Mouse (Mus musculus) thymus, adult 2 months (tissue): ENCODE results near the gene Kcnj11. TPM values are rescaled to one million over a fixed set of nuclear protein-coding genes. Genes with fewer than 3 reads are reported as not detected.

Experiments used
- DNase-seq: peaks from one replicate; pipeline ENCODE4 v3.0.0; 2021
- H3K27ac ChIP-seq: fragments of 200-500 bp; 2 replicates; pipeline ENCODE4 v1.5.1; 2012; ENCODE audit warnings: low read length, control low read depth; ENCODE audit not compliant: control insufficient read depth, insufficient read depth
- H3K27me3 ChIP-seq: fragments of 200-500 bp; 2 replicates; pipeline ENCODE4 v1.6.1; 2012; ENCODE audit warnings: mild to moderate bottlenecking, low read length, moderate library complexity, mixed read lengths; ENCODE audit not compliant: control insufficient read depth, insufficient read depth
- H3K36me3 ChIP-seq: fragments of 200-500 bp; 2 replicates; pipeline ENCODE4 v1.6.1; 2012; ENCODE audit warnings: mild to moderate bottlenecking, low read length, moderate library complexity; ENCODE audit not compliant: control insufficient read depth, insufficient read depth
- H3K4me1 ChIP-seq: fragments of 200-500 bp; replicated peaks from 2 replicates; pipeline ENCODE4 v1.6.1; 2012; ENCODE audit warnings: low read length; ENCODE audit not compliant: control insufficient read depth, insufficient read depth
- H3K4me3 ChIP-seq: fragments of 200-500 bp; 2 replicates; pipeline ENCODE4 v1.5.1; 2012; ENCODE audit warnings: mild to moderate bottlenecking, low read length, control low read depth, moderate library complexity; ENCODE audit not compliant: control insufficient read depth, insufficient read depth
- CTCF ChIP-seq: fragments of 200-500 bp; IDR thresholded peaks from 2 replicates; pipeline ENCODE4 v1.5.1; 2012; ENCODE audit warnings: mild to moderate bottlenecking, control low read depth, low read length, moderate library complexity, borderline replicate concordance; ENCODE audit not compliant: control insufficient read depth, poor library complexity, insufficient read depth; ENCODE audit errors: extremely low read depth
- POLR2A ChIP-seq: fragments of 200-500 bp; IDR thresholded peaks from 2 replicates; pipeline ENCODE4 v1.6.1; 2012; ENCODE audit warnings: mild to moderate bottlenecking, low read length, control low read depth, moderate library complexity; ENCODE audit not compliant: control insufficient read depth, poor library complexity, insufficient read depth; ENCODE audit errors: extremely low read depth
- WGBS: fragments of 180-500 bp; shearing (Covaris S2); methylation state at CpG from one replicate; pipeline ENCODE4 v1.1.7; 2018; 5-methylcytosine and 5-hydroxymethylcytosine counted together
- polyA plus RNA-seq: library from polyadenylated mRNA; depleted of rRNA; stranded (reverse); fragments of >200 nt; gene quantifications from 2 replicates; pipeline ENCODE4 v1.2.3, GENCODE M21; 2012

Gene Kcnj11
- polyA plus RNA-seq, 1 experiment = 12.6 TPM

DNA sequence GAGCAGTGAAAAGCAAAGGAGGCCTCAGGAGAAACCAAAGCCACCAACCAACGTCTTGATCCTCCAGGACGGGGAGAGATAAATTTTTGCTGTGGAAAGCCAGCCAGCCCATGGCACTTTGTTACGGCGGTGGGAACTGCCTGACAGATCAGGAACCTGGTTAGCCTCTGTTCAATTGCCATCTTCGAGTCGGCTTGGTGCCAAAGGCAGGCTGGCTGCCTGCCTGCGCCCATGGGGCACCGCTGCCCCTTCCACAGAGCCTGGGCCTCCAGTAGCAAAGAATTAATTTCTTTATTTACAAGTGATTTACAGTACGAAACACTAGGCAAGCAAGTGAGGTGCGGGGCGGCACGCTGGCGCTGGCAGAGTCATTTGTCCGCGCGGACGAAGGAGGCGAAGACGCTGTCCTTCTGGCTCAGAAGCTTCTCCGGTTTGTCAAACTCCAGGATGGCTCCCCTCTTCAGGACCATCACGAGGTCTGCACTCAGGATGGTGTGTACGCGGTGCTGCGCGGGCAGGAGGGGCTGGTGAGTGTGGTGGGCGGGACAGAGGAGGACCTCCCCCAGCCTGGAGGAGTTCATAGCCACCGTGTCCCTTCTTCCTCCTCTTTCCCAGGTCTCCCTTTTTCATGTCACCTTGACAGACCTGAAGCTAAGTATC is 3.8 kb upstream of the Kcnj11 start:
- 85% methylated on average over 27 of the region's 27 CpGs for WGBS

DNA sequence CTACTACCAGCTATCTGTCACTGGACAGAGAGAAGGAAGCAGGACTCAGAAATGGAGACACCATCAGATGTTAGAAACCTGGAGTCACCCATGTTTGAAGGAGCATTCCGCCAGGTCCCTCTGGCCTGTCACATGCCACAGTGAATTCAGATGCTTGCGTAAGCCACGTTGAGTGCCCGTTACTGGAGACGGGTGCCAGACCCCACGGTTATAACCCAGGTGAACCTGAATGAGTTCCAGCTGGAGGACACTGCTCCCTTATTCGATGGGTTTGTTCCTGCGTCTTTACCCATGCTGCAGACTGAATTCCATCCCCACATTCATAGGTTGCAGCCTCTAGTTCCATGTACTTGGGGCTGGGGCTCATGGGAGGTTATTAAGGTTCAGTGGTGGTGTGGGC is 3.2 kb upstream of the Kcnj11 start:
- Histone ChIP-seq H3K27me3 (no peaks in the 10 kb centered on the region; the same call in 1 of the 2 replicates), H3K36me3 (no peaks in the 10 kb centered on the region), H3K4me3 (no peak overlapping the region), H3K27ac (no peak overlapping the region), H3K4me1 (no peaks in the 10 kb centered on the region)
- TF ChIP-seq CTCF = no peak
- TF ChIP-seq POLR2A = no peak
- DNase-seq = no peak
- WGBS = 89% methylated on average over 8 of the region's 8 CpGs

More for the DNA sequence above, 3.8 kb upstream of the Kcnj11 start:
- no peaks in the 10 kb centered on the region for H3K4me1 ChIP-seq
- DNase-seq = no peak
- H3K27me3 ChIP-seq = no peaks in the 10 kb centered on the region; the same call in 1 of the 2 replicates
- H3K27ac ChIP-seq = no peak overlapping the region
- no peak overlapping the region for H3K4me3 ChIP-seq
- H3K36me3 ChIP-seq = no peaks in the 10 kb centered on the region
- TF ChIP-seq POLR2A (no peak), CTCF (no peak)

DNA sequence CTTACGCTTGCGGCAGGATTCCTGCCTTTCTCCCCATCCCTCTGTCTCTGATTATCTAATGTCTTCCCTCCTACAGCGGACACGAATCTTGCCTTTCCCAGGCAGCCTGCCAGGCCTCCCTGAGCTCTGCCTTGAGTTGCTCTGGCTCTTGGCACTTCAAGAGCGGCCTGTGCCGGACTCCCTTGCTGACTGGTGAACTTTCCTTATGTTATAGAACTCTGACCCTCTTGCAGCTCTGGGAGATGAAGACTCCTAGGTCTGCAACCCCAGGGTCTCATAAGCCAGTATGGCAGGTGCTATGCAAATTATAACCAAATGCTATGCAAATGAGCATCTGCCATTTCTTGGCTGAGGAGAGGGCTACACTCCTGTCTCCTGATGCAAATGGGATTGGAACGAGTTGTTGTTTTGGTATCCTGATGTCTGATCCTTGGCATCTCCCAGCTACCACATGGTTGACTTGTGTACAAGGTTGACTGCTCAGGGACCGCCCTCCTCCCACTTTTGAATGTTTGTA is 2.6 kb upstream of the Kcnj11 start:
- no peak for TF ChIP-seq POLR2A
- no peak for TF ChIP-seq CTCF
- no peak for DNase-seq
- Histone ChIP-seq H3K27ac (no peak overlapping the region), H3K4me1 (no peaks in the 10 kb centered on the region), H3K36me3 (no peaks in the 10 kb centered on the region), H3K27me3 (no peaks in the 10 kb centered on the region; the same call in 1 of the 2 replicates), H3K4me3 (no peak overlapping the region)
- WGBS = 87% methylated on average over 8 of the region's 8 CpGs

DNA sequence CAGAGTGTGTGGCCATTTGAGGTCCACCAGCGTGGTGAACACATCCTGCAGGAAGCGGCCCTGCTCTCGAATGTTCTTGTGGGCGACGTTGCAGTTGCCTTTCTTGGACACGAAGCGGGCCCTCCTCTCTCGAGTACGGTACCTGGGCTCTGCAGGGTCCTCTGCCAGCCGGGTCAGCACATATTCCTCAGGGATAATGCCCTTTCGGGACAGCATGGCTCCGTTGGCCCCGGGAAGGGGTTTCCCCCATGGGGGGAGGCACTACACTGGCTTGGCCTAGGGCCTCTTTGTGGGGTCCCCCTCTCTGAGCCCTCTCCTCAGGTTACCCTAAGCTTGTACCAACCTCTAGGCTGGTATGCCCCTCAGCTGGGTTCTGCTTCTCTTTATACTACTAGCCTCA is 882 bp downstream of the Kcnj11 start:
- Histone ChIP-seq H3K4me1 (no peaks in the 10 kb centered on the region), H3K27me3 (no peaks in the 10 kb centered on the region; the same call in 1 of the 2 replicates), H3K36me3 (no peaks in the 10 kb centered on the region), H3K4me3 (no peak overlapping the region), H3K27ac (no peak overlapping the region)
- no peak for TF ChIP-seq POLR2A
- WGBS = 38% methylated on average over 13 of the region's 13 CpGs
- no peak for DNase-seq

DNA sequence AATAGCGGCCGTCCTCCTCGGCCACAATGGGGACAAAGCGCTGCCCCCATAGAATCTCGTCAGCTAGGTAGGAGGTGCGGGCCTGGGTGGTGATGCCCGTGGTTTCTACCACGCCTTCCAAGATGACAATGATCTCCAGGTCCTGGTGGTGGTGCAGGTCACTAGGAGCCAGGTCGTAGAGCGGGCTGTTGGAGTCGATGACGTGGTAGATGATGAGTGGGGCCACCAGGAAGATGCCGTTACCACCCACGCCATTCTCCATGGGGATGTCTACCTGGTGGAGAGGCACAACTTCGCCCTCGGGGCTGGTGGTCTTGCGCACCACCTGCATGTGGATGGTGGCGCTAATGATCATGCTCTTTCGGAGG is 1.7 kb downstream of the Kcnj11 start:
- DNase-seq = no peak
- H3K27me3 ChIP-seq = no peaks in the 10 kb centered on the region; the same call in 1 of the 2 replicates
- TF ChIP-seq CTCF = no peak
- TF ChIP-seq POLR2A = no peak
- H3K4me1 ChIP-seq = no peaks in the 10 kb centered on the region
- H3K27ac ChIP-seq = no peak overlapping the region
- H3K4me3 ChIP-seq = no peak overlapping the region
- WGBS = 96% methylated on average over 19 of the region's 19 CpGs
- H3K36me3 ChIP-seq = no peaks in the 10 kb centered on the region

DNA sequence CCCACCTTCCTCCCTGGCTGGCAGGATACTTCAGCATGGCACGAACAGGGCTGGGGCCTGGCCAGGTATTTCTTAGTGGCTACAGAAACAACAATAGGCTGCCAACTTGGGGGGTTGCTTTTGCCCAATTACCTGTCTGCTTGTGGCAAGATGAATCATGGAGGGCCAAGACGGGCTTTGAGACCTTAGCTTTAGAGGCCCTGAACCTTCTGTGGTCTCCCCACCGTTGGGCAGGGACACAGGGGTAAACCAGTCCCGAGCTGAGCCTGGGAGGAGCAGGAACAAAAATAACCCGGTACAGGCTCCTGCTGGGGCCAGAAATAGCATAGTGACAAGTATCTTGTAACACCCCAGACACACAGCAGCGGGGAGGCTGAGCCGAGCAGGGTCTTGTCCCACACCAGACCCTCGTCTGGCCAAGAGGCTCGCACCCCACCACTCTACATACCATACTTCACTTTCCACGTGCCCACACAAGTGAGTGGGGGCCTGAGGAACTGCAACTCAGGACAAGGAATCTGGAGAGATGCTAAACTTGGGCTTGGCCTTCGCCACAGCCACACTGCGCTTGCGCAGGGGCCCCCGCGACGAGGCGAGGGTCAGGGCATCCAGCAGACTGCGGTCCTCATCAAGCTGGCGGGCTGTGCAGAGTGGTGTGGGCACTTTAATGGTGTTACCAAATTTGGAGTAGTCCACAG is 2.2 kb downstream of the Kcnj11 start:
- WGBS = 84% methylated on average over 19 of the region's 19 CpGs

More for the DNA sequence above, 2.2 kb downstream of the Kcnj11 start:
- no peak for TF ChIP-seq CTCF
- TF ChIP-seq POLR2A = no peak
- Histone ChIP-seq H3K36me3 (no peaks in the 10 kb centered on the region), H3K4me1 (no peaks in the 10 kb centered on the region), H3K27ac (no peak overlapping the region), H3K4me3 (no peak overlapping the region), H3K27me3 (no peaks in the 10 kb centered on the region; the same call in 1 of the 2 replicates)
- DNase-seq = no peak
